Mouse (Mus musculus) small intestine, adult 10 weeks (tissue): Measurements from ENCODE around the gene Lmod2. TPM values are rescaled to one million over a fixed set of nuclear protein-coding genes. Genes with fewer than 3 reads are reported as not detected.

Experiments used
- polyA plus RNA-seq: library from polyadenylated mRNA; stranded (reverse); fragments of 350-450 nt; fragmentation: Illumina TruSeq; extraction: RNeasy Lipid Tissue Mini Kit (QIAGEN cat#74804); gene quantifications from one replicate; pipeline ENCODE4 v1.2.3, GENCODE M21; 2014; ENCODE audit warnings: low replicate concordance

Lmod2 gene
- polyA plus RNA-seq: not detected

DNA sequence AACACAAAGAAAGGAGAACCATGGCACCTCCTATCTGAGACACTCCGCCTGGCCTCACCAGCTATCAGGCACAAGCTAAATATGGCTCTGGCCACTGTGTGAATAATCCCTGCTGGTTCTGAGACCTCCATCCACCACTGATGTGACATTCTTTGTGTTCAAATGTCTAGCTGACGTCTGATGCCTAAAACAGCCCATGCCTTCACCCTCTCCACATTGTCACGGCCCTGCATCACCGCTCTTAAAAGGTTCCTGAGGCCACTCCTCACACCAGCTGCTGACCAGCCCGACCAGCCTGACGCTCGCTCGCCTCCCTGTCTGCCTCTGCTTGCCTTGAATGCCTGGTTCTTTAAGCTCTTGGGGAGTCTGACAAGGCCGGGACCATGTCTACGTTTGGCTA lies at the start of gene Lmod2:
Gene Lmod2 (plus strand): TSS at position 263 of the 400 bp plus-strand sequence.

Other genes starting within 250 kb of the Lmod2 start
- 0.11 TPM for gene Iqub, start 82.7 kb upstream of the Lmod2 start, polyA plus RNA-seq
- 343 TPM for gene Ndufa5, start 69.7 kb upstream of the Lmod2 start, polyA plus RNA-seq
- not detected for gene Asb15, start 69.6 kb upstream of the Lmod2 start, polyA plus RNA-seq
- 183 TPM for gene Wasl, start 67.2 kb downstream of the Lmod2 start, polyA plus RNA-seq
- not detected for gene Hyal6, start 135.5 kb downstream of the Lmod2 start, polyA plus RNA-seq
- gene Hyal4, start 150.6 kb downstream of the Lmod2 start, polyA plus RNA-seq: not detected
- gene Spam1, start 193.4 kb downstream of the Lmod2 start, polyA plus RNA-seq: not detected